Mouse (Mus musculus) forebrain, postnatal 0 days (tissue): ENCODE data around the gene Ttpal. TPM values are rescaled to one million over a fixed set of nuclear protein-coding genes. Genes with fewer than 3 reads are reported as not detected.

ENCODE experiments used
- ATAC-seq: fragments of 200-750 bp; cut with Nextera tagmentation; 2 replicates; pipeline ENCODE4 v1.8.0; 2017; ENCODE audit warnings: mild to moderate bottlenecking, moderate library complexity
- DNase-seq: peaks from one replicate; pipeline ENCODE4 v3.0.0-alpha.2; 2015
- H3K27ac ChIP-seq: fragments of 300-500 bp; sonication (generic); 2 replicates; pipeline ENCODE4 v1.5.1; 2014; ENCODE audit warnings: low read depth, mild to moderate bottlenecking, antibody characterized with exemption, low read length, moderate library complexity, mixed read lengths
- H3K27me3 ChIP-seq: fragments of 300-500 bp; sonication (generic); 2 replicates; pipeline ENCODE4 v1.6.1; 2014; ENCODE audit warnings: mild to moderate bottlenecking, low read length, mixed read lengths; ENCODE audit not compliant: insufficient read depth
- H3K36me3 ChIP-seq: fragments of 300-500 bp; sonication (generic); 2 replicates; pipeline ENCODE4 v1.6.1; 2014; ENCODE audit warnings: mild to moderate bottlenecking, moderate library complexity; ENCODE audit not compliant: insufficient read depth
- H3K4me1 ChIP-seq: fragments of 300-500 bp; sonication (generic); 2 replicates; pipeline ENCODE4 v1.6.1; 2014; ENCODE audit warnings: antibody characterized with exemption; ENCODE audit not compliant: insufficient read depth
- H3K4me2 ChIP-seq: fragments of 300-500 bp; sonication (generic); 2 replicates; pipeline ENCODE4 v1.6.1; 2014; ENCODE audit warnings: low read depth, mild to moderate bottlenecking, moderate library complexity
- H3K4me3 ChIP-seq: fragments of 300-500 bp; sonication (generic); 2 replicates; pipeline ENCODE4 v1.5.1; 2014; ENCODE audit warnings: low read depth, low read length, mixed read lengths
- H3K9ac ChIP-seq: fragments of 300-500 bp; sonication (generic); 2 replicates; pipeline ENCODE4 v1.6.1; 2014; ENCODE audit warnings: mild to moderate bottlenecking
- H3K9me3 ChIP-seq: fragments of 300-500 bp; sonication (generic); 2 replicates; pipeline ENCODE4 v1.6.1; 2016; ENCODE audit warnings: low read length
- CTCF ChIP-seq: sonication (generic); IDR thresholded peaks from 2 replicates; pipeline ENCODE4 v1.5.1; 2016; ENCODE audit warnings: antibody characterized with exemption, control low read depth, low read depth
- WGBS: fragments of 180-500 bp; shearing (Covaris S2); extraction: QIAGEN DNeasy Blood & Tissue Kit; methylation state at CpG from one replicate; pipeline ENCODE4 v1.1.7; 2014; 5-methylcytosine and 5-hydroxymethylcytosine counted together
- polyA plus RNA-seq: library from polyadenylated mRNA; unstranded; fragments of >200 nt; fragmentation: Nextera tagmentation; extraction: Ambion mirVana; gene quantifications from 2 replicates; pipeline ENCODE4 v1.2.1, GENCODE M21; 2015
- total RNA-seq: library from RNA; depleted of rRNA; stranded (reverse); fragments of >200 nt; gene quantifications from 2 replicates; pipeline ENCODE4 v1.2.3, GENCODE M21; 2014

Ttpal gene
- total and polyA plus RNA-seq, 2 experiments from 2014 or later: 32.1 to 89.2 TPM

DNA sequence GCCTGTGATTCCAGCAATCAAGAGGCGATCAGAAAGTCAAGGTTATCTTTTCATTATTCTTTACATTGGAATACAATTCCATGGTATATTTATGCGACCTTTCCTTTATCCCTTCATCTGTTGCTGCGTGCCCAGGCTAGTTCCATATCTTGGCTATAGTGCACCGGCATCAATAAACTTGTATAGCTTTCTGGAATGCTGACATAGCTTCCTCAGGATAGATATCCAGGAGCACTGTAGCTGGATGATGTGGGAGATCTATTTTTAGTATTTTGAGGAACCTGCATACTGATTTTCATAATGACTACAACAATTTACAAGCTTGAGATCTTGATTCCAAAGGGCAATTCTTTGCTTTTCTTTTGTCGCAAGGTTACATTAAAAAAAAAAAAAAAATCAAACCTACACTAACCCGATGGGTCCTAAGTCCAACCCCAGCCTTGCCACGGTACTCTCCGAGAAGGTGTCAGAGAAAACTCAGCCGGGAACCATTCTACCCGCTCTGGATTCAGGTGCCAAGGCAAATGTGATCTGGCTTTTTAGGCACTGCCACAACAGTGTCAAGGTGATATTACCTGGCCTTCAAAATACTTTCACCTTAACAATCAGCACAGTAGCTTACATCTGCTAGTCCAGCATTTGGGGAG is 8.4 kb upstream of the Ttpal start:
- H3K9ac ChIP-seq: no peak overlapping the region
- no peak overlapping the region for H3K27ac ChIP-seq
- no peak overlapping the region for H3K4me3 ChIP-seq
- DNase-seq (no peak), ATAC-seq (no peak)
- no peaks in the 10 kb centered on the region for H3K4me1 ChIP-seq
- no peaks in the 10 kb centered on the region for H3K9me3 ChIP-seq
- no peak overlapping the region for H3K4me2 ChIP-seq
- no peak for TF ChIP-seq CTCF
- no peaks in the 10 kb centered on the region for H3K36me3 ChIP-seq
- 90% methylated on average over 10 of the region's 10 CpGs for whole genome bisulfite sequencing
- H3K27me3 ChIP-seq: no peaks in the 10 kb centered on the region

DNA sequence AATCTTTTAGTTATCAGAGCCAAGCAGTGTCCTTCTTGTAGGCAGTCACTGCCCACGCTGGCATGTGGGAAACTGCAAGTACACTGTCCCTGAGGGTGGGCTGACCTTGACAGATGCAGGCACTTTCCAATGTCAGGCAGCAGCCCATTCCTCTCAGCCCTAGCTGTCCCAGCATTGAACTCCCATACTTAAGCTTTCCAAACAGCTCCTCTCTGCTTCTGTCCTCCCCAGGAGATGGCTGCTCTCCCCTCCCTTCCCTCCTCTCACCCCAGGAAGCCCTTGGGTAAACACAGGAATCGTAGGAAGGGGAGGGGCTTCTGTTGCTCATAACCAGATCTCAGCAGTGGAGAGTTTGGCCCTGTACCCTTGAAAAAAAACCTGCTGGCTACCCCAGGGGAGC is 7.0 kb upstream of the Ttpal start:
- no peak for TF ChIP-seq CTCF
- Histone ChIP-seq H3K4me2 (no peak overlapping the region), H3K4me1 (no peaks in the 10 kb centered on the region), H3K27ac (no peak overlapping the region), H3K27me3 (no peaks in the 10 kb centered on the region), H3K4me3 (no peak overlapping the region), H3K36me3 (no peaks in the 10 kb centered on the region), H3K9ac (no peak overlapping the region), H3K9me3 (no peaks in the 10 kb centered on the region)
- 28% methylated on average over 2 of the region's 2 CpGs for WGBS
- no peak for DNase-seq
- ATAC-seq: no peak

DNA sequence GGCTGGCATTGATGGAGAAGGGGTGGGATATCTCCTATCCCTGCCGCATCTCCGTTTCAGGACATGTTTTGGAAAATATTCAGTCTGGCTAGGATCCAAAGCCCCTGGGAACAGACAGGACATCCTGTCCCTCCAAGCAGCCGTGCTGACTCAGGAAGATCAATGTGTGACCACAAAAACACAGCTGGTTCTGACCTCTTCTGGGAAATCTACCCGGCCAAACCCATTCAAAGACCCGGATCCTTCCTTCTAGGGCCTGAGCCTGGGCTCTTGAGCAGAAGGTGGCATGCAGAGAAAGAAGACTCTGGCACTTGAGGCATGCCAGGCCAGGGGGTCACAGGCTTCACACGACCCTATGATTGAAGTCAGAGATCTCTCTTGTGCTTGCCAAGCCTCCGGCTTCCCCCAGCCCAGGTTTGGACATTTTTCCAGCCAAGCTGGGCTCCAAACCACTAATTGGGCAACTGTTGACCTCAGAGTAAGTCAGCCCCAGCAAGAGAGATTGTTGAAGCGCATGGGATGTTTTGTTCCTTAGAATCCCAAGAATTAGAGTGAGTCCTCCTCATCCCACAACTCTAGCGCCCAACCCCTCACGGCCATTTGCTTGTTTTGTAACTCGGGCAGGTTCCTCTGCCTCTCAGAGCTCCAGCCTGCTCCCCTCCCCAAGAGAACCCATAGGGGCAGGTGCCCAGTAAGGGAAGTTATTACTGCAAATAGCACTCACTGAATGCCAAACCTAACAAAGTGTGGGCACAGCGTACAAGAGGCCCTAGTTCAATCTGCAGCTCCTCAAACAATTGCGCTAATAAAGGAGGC is 5.8 kb upstream of the Ttpal start:
- ATAC-seq (no peak), DNase-seq (no peak)
- H3K27me3 ChIP-seq: no peaks in the 10 kb centered on the region
- 75% methylated on average over 13 of the region's 13 CpGs for WGBS
- no peak overlapping the region for H3K4me2 ChIP-seq
- H3K9ac ChIP-seq: no peak overlapping the region
- no peaks in the 10 kb centered on the region for H3K4me1 ChIP-seq
- no peaks in the 10 kb centered on the region for H3K9me3 ChIP-seq
- no peak overlapping the region for H3K27ac ChIP-seq
- H3K4me3 ChIP-seq: no peak overlapping the region
- no peaks in the 10 kb centered on the region for H3K36me3 ChIP-seq
- TF ChIP-seq CTCF: no peak

DNA sequence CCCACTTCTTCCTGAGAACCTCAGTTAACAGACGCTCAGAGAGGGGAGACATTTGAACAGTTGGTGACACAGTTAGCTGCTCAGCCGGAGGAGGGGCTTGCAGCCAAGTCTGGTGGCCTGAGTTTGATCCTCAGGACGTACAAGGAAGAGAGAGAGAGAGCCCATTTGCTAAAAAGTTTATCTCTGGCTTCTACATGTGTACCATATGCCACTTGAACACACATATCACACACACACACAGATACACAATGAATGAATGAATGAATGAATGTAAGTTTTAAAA is 5.3 kb upstream of the Ttpal start:
- no peak overlapping the region for H3K27ac ChIP-seq
- ATAC-seq (no peak), DNase-seq (no peak)
- H3K9me3 ChIP-seq: no peaks in the 10 kb centered on the region
- no peaks in the 10 kb centered on the region for H3K27me3 ChIP-seq
- no peak overlapping the region for H3K9ac ChIP-seq
- 0 out of 2 replicates have a peak, but pooled peaks cover 2% of the 10 kb centered on the region for H3K4me1 ChIP-seq
- 66% methylated on average over 3 of the region's 3 CpGs for WGBS
- TF ChIP-seq CTCF: no peak
- no peak overlapping the region for H3K4me2 ChIP-seq
- H3K4me3 ChIP-seq: no peak overlapping the region
- no peaks in the 10 kb centered on the region for H3K36me3 ChIP-seq

DNA sequence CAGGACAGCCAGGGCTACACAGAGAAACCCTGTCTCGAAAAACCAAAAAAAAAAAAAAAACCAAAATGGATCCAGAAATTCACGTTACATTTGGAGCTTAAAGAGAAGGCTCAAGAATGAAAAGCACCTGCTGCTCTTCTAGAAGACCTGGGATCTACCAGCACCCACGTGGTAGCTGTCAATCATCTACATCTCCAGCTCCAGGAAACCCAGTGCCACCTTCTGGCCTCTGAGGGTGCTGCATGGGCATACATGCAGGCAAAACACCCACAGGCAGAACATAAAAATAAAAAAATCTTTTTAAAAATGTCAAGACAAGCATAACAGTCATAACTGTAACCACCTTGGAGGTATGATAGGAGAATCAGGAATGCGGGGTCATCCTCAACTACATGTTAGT is 4.5 kb upstream of the Ttpal start:
- DNase-seq (peak; percentile 51), ATAC-seq (no peak)
- H3K27ac ChIP-seq: no peak overlapping the region
- 0 out of 2 replicates have a peak, but pooled peaks cover 2% of the 10 kb centered on the region for H3K4me1 ChIP-seq
- WGBS: 59% methylated on average over 4 of the region's 4 CpGs
- H3K4me2 ChIP-seq: no peak overlapping the region
- no peak overlapping the region for H3K9ac ChIP-seq
- H3K4me3 ChIP-seq: no peak overlapping the region
- TF ChIP-seq CTCF: peak; percentile 62
- no peaks in the 10 kb centered on the region for H3K9me3 ChIP-seq
- H3K36me3 ChIP-seq: no peaks in the 10 kb centered on the region
- no peaks in the 10 kb centered on the region for H3K27me3 ChIP-seq

DNA sequence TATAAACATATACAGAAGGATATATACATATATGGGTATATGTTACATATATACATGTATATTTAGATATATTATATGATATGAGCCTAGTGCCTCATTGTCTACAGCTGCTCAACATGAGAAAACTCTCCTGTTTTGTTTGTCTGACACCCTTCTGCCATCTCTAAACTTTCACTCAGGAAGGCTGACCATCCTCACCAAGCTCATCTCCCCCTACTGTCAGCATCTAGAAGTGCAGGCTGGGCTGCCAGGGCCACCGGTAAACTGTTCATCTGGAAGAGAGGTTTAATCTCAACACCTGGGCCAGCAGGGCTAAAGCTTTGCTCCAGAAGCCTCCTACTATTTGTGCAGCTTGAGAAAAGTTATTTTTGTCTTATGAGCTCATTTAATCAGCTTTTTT is 2.9 kb upstream of the Ttpal start:
- Histone ChIP-seq H3K4me2 (no peak overlapping the region), H3K4me1 (peaks cover 12% of the 10 kb centered on the region; the same call in 1 of the 2 replicates), H3K36me3 (no peaks in the 10 kb centered on the region), H3K27ac (no peak overlapping the region), H3K9me3 (no peaks in the 10 kb centered on the region), H3K27me3 (no peaks in the 10 kb centered on the region), H3K4me3 (no peak overlapping the region), H3K9ac (no peak overlapping the region)
- DNase-seq (peak; percentile 46), ATAC-seq (no peak)
- TF ChIP-seq CTCF: peak; percentile 77
- WGBS: 0% methylated on average over 1 of the region's 1 CpGs

DNA sequence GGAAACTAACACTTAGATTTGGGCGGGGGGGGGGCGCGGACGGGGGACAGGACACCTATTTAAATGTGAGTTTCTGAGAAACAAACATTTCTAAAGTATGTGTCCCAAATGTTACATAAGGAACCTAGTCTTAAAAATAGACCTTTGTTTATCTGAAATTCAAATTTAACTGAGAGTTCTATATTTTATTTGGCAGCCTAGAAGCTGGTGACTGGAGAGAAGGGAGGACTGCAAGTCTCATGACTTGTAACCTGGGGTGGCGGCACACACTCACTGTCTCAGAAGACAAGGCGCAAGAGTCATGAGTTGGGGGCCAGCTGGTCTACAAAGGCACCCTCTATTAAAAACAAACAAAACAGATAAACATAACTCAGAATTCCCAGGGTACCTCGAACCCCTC is 1.0 kb upstream of the Ttpal start:
- WGBS: 86% methylated on average over 7 of the region's 7 CpGs
- H3K4me3 ChIP-seq: no peak overlapping the region
- H3K9me3 ChIP-seq: no peaks in the 10 kb centered on the region
- TF ChIP-seq CTCF: no peak
- peaks cover 12% of the 10 kb centered on the region; the same call in 1 of the 2 replicates for H3K4me1 ChIP-seq
- no peak overlapping the region for H3K4me2 ChIP-seq
- no peaks in the 10 kb centered on the region for H3K27me3 ChIP-seq
- ATAC-seq (no peak), DNase-seq (no peak)
- H3K36me3 ChIP-seq: no peaks in the 10 kb centered on the region
- no peak overlapping the region for H3K9ac ChIP-seq
- no peak overlapping the region for H3K27ac ChIP-seq
